Mouse (Mus musculus) hindbrain, embryonic 12.5 days (tissue): ENCODE results near the gene Spg20. TPM values are rescaled to one million over a fixed set of nuclear protein-coding genes. Genes with fewer than 3 reads are reported as not detected.
A peak's percentile ranks its signal among the peaks of the same experiment; 100 is the strongest.

Experiments
- ATAC-seq: fragments of 200-750 bp; cut with Nextera tagmentation; 2 replicates; pipeline ENCODE4 v1.8.0; 2017; ENCODE audit warnings: moderate TSS enrichment; ENCODE audit not compliant: low FRiP score
- H3K27ac ChIP-seq: fragments of 300-500 bp; sonication (generic); 2 replicates; pipeline ENCODE4 v1.5.1; 2016; ENCODE audit warnings: mild to moderate bottlenecking
- H3K27me3 ChIP-seq: fragments of 300-500 bp; sonication (generic); 2 replicates; pipeline ENCODE4 v1.6.1; 2016; ENCODE audit warnings: mild to moderate bottlenecking
- H3K36me3 ChIP-seq: fragments of 300-500 bp; sonication (generic); 2 replicates; pipeline ENCODE4 v1.6.1; 2016; ENCODE audit warnings: mild to moderate bottlenecking
- H3K4me1 ChIP-seq: fragments of 300-500 bp; sonication (generic); 2 replicates; pipeline ENCODE4 v1.6.1; 2016
- H3K4me2 ChIP-seq: fragments of 300-500 bp; sonication (generic); replicated peaks from 2 replicates; pipeline ENCODE4 v1.6.1; 2016; ENCODE audit warnings: mild to moderate bottlenecking
- H3K4me3 ChIP-seq: fragments of 300-500 bp; sonication (generic); 2 replicates; pipeline ENCODE4 v1.5.1; 2016; ENCODE audit warnings: mild to moderate bottlenecking
- H3K9ac ChIP-seq: fragments of 300-500 bp; sonication (generic); 2 replicates; pipeline ENCODE4 v1.6.1; 2016; ENCODE audit warnings: mild to moderate bottlenecking, moderate library complexity
- H3K9me3 ChIP-seq: fragments of 300-500 bp; sonication (generic); replicated peaks from 2 replicates; pipeline ENCODE4 v1.6.1; 2016; ENCODE audit warnings: mild to moderate bottlenecking
- WGBS: fragments of 180-500 bp; shearing (Covaris S2); methylation state at CpG from one replicate; pipeline ENCODE4 v1.1.7; 2016; 5-methylcytosine and 5-hydroxymethylcytosine counted together
- polyA plus RNA-seq: library from polyadenylated mRNA; unstranded; fragments of >200 nt; fragmentation: Nextera tagmentation; extraction: Ambion mirVana; gene quantifications from 2 replicates; pipeline ENCODE4 v1.2.1, GENCODE M21; 2016

The Spg20 gene
- 47.1 and 52.4 TPM in 2 replicates for polyA plus RNA-seq

GRCm38 (mm10) chr3:55111935-55112709, at the start of gene Spg20:
TSS of gene Spg20 (plus strand) at chr3:55112108.
- under 1% methylated on average over 50 of the region's 58 CpGs for WGBS

GRCm38 (mm10) chr3:55062653-55063052, 49.3 kb upstream of the Spg20 start:
- no peaks in the 10 kb centered on the region for H3K36me3 ChIP-seq
- no peak for ATAC-seq
- peaks cover 19% of the 10 kb centered on the region for H3K4me1 ChIP-seq
- H3K27ac ChIP-seq, result no peak overlapping the region
- 58% methylated on average over 9 of the region's 9 CpGs for WGBS
- H3K9ac ChIP-seq, result no peak overlapping the region
- no peaks in the 10 kb centered on the region for H3K9me3 ChIP-seq
- H3K27me3 ChIP-seq, result no peaks in the 10 kb centered on the region
- no peak overlapping the region for H3K4me2 ChIP-seq
- H3K4me3 ChIP-seq, result no peak overlapping the region

More at GRCm38 (mm10) chr3:55111935-55112709, at the start of gene Spg20:
- Histone ChIP-seq H3K9me3 (no peaks in the 10 kb centered on the region), H3K36me3 (peaks cover 6% of the 10 kb centered on the region), H3K27ac (peak within 1 kb of the TSS; percentile 88), H3K4me3 (peak within 1 kb of the TSS; percentile 72), H3K9ac (peak within 1 kb of the TSS; percentile 88), H3K27me3 (no peaks in the 10 kb centered on the region), H3K4me2 (peak within 1 kb of the TSS; percentile 71), H3K4me1 (peaks cover 20% of the 10 kb centered on the region)
- ATAC-seq, result peak; percentile 98

- peak; percentile 63 for ATAC-seq
- no peak overlapping the region for H3K9ac ChIP-seq
These were observed 47.5 kb upstream of the Spg20 start for GRCm38 (mm10) chr3:55064396-55064795.

GRCm38 (mm10) chr3:55065738-55066665, 45.9 kb upstream of the Spg20 start:
- Histone ChIP-seq H3K27ac (peak overlapping the region; percentile 66), H3K9me3 (no peaks in the 10 kb centered on the region), H3K27me3 (no peaks in the 10 kb centered on the region), H3K36me3 (no peaks in the 10 kb centered on the region), H3K4me1 (peaks cover 19% of the 10 kb centered on the region), H3K4me3 (no peak overlapping the region), H3K4me2 (peak overlapping the region; percentile 21; the same call in 1 of the 2 replicates), H3K9ac (no peak overlapping the region)
- ATAC-seq, result peak; percentile 39; the same call in 1 of the 2 replicates
- WGBS, result 62% methylated on average over 14 of the region's 14 CpGs

More at GRCm38 (mm10) chr3:55064396-55064795, 47.5 kb upstream of the Spg20 start:
- Histone ChIP-seq H3K4me1 (peaks cover 19% of the 10 kb centered on the region), H3K27me3 (no peaks in the 10 kb centered on the region), H3K36me3 (no peaks in the 10 kb centered on the region), H3K4me2 (no peak overlapping the region), H3K9me3 (no peaks in the 10 kb centered on the region), H3K4me3 (no peak overlapping the region), H3K27ac (no peak overlapping the region)
- whole genome bisulfite sequencing, result 6% methylated on average over 2 of the region's 2 CpGs

- Histone ChIP-seq H3K36me3 (no peaks in the 10 kb centered on the region), H3K4me2 (peak overlapping the region; percentile 21; the same call in 1 of the 2 replicates), H3K27me3 (no peaks in the 10 kb centered on the region), H3K9me3 (no peaks in the 10 kb centered on the region), H3K4me3 (no peak overlapping the region), H3K4me1 (peaks cover 19% of the 10 kb centered on the region), H3K27ac (peak overlapping the region; percentile 66), H3K9ac (no peak overlapping the region)
- 48% methylated on average over 12 of the region's 12 CpGs for WGBS
- peak; percentile 42; the same call in 1 of the 2 replicates for ATAC-seq
These were observed 45.3 kb upstream of the Spg20 start for GRCm38 (mm10) chr3:55066666-55067023.

- Histone ChIP-seq H3K4me2 (no peak overlapping the region), H3K4me3 (no peak overlapping the region), H3K9me3 (no peaks in the 10 kb centered on the region), H3K27ac (no peak overlapping the region), H3K9ac (no peak overlapping the region), H3K36me3 (no peaks in the 10 kb centered on the region), H3K27me3 (no peaks in the 10 kb centered on the region), H3K4me1 (peaks cover 14% of the 10 kb centered on the region)
- no peak for ATAC-seq
- WGBS, result 41% methylated on average over 7 of the region's 7 CpGs
These were observed 44.0 kb upstream of the Spg20 start for GRCm38 (mm10) chr3:55067791-55068434.

GRCm38 (mm10) chr3:55074576-55075293, 37.2 kb upstream of the Spg20 start:
- Histone ChIP-seq H3K9me3 (no peaks in the 10 kb centered on the region), H3K4me2 (no peak overlapping the region), H3K27me3 (no peaks in the 10 kb centered on the region), H3K36me3 (no peaks in the 10 kb centered on the region), H3K4me1 (peaks cover 8% of the 10 kb centered on the region), H3K27ac (no peak overlapping the region), H3K9ac (no peak overlapping the region), H3K4me3 (no peak overlapping the region)
- 73% methylated on average over 6 of the region's 6 CpGs for WGBS
- ATAC-seq, result no peak

GRCm38 (mm10) chr3:55075294-55075648, 36.6 kb upstream of the Spg20 start:
- H3K4me2 ChIP-seq, result no peak overlapping the region
- 61% methylated on average over 3 of the region's 3 CpGs for WGBS
- no peaks in the 10 kb centered on the region for H3K9me3 ChIP-seq
- H3K9ac ChIP-seq, result no peak overlapping the region
- H3K4me3 ChIP-seq, result no peak overlapping the region
- ATAC-seq, result no peak
- no peaks in the 10 kb centered on the region for H3K36me3 ChIP-seq
- H3K27me3 ChIP-seq, result no peaks in the 10 kb centered on the region
- H3K27ac ChIP-seq, result no peak overlapping the region
- peaks cover 8% of the 10 kb centered on the region for H3K4me1 ChIP-seq

GRCm38 (mm10) chr3:55078233-55078632, 33.7 kb upstream of the Spg20 start:
- Histone ChIP-seq H3K4me1 (peaks cover 8% of the 10 kb centered on the region), H3K4me3 (no peak overlapping the region), H3K27me3 (no peaks in the 10 kb centered on the region), H3K4me2 (no peak overlapping the region), H3K27ac (peak overlapping the region; percentile 55), H3K9ac (no peak overlapping the region), H3K9me3 (no peaks in the 10 kb centered on the region), H3K36me3 (no peaks in the 10 kb centered on the region)
- ATAC-seq, result no peak
- 32% methylated on average over 6 of the region's 6 CpGs for WGBS

- Histone ChIP-seq H3K27me3 (no peaks in the 10 kb centered on the region), H3K27ac (no peak overlapping the region), H3K36me3 (no peaks in the 10 kb centered on the region), H3K4me2 (no peak overlapping the region), H3K9me3 (no peaks in the 10 kb centered on the region), H3K4me3 (no peak overlapping the region), H3K4me1 (peaks cover 8% of the 10 kb centered on the region), H3K9ac (no peak overlapping the region)
- ATAC-seq, result no peak
- 85% methylated on average over 8 of the region's 8 CpGs for WGBS
These were observed 32.3 kb upstream of the Spg20 start for GRCm38 (mm10) chr3:55079619-55080018.

GRCm38 (mm10) chr3:55080055-55080454, 31.9 kb upstream of the Spg20 start:
- Histone ChIP-seq H3K4me3 (no peak overlapping the region), H3K9me3 (no peaks in the 10 kb centered on the region), H3K4me2 (no peak overlapping the region), H3K9ac (no peak overlapping the region), H3K27me3 (no peaks in the 10 kb centered on the region), H3K36me3 (no peaks in the 10 kb centered on the region), H3K4me1 (peaks cover 12% of the 10 kb centered on the region), H3K27ac (no peak overlapping the region)
- peak; percentile 76; the same call in 1 of the 2 replicates for ATAC-seq
- WGBS, result 19% methylated on average over 6 of the region's 6 CpGs
